Mouse (Mus musculus) embryonic facial prominence, embryonic 14.5 days (tissue): ENCODE data around the gene Il1b. TPM values are rescaled to one million over a fixed set of nuclear protein-coding genes. Genes with fewer than 3 reads are reported as not detected.

Experiments
- ATAC-seq: fragments of 200-750 bp; cut with Nextera tagmentation; 2 replicates; pipeline ENCODE4 v1.8.0; 2017; ENCODE audit warnings: low read depth, moderate number of reproducible peaks, moderate TSS enrichment
- DNase-seq: peaks from one replicate; pipeline ENCODE4 v3.0.0-alpha.2; 2015; ENCODE audit warnings: low spot score
- H3K27ac ChIP-seq: fragments of 300-500 bp; sonication (generic); replicated peaks from 2 replicates; pipeline ENCODE4 v1.5.1; 2014; ENCODE audit warnings: low read depth, mild to moderate bottlenecking, low read length, moderate library complexity
- H3K27me3 ChIP-seq: fragments of 300-500 bp; sonication (generic); replicated peaks from 2 replicates; pipeline ENCODE4 v1.6.1; 2014; ENCODE audit warnings: low read length; ENCODE audit not compliant: control insufficient read depth, insufficient read depth
- H3K36me3 ChIP-seq: fragments of 300-500 bp; sonication (generic); 2 replicates; pipeline ENCODE4 v1.6.1; 2014; ENCODE audit warnings: low read length, mixed read lengths; ENCODE audit not compliant: control insufficient read depth, insufficient read depth
- H3K4me1 ChIP-seq: fragments of 300-500 bp; sonication (generic); 2 replicates; pipeline ENCODE4 v1.6.1; 2014; ENCODE audit warnings: antibody characterized with exemption, low read length; ENCODE audit not compliant: control insufficient read depth, insufficient read depth
- H3K4me2 ChIP-seq: fragments of 300-500 bp; sonication (generic); 2 replicates; pipeline ENCODE4 v1.6.1; 2014; ENCODE audit warnings: low read depth, mild to moderate bottlenecking, low read length, moderate library complexity, mixed read lengths
- H3K4me3 ChIP-seq: fragments of 300-500 bp; sonication (generic); 2 replicates; pipeline ENCODE4 v1.5.1; 2014; ENCODE audit warnings: low read depth, mild to moderate bottlenecking, low read length
- H3K9ac ChIP-seq: fragments of 300-500 bp; sonication (generic); 2 replicates; pipeline ENCODE4 v1.6.1; 2014; ENCODE audit warnings: low read depth, mild to moderate bottlenecking, low read length, moderate library complexity, mixed read lengths
- H3K9me3 ChIP-seq: fragments of 300-500 bp; sonication (generic); 2 replicates; pipeline ENCODE4 v1.6.1; 2016; ENCODE audit warnings: low read length; ENCODE audit not compliant: control insufficient read depth
- WGBS: fragments of 180-500 bp; shearing (Covaris S2); extraction: QIAGEN DNeasy Blood & Tissue Kit; methylation state at CpG from one replicate; pipeline ENCODE4 v1.1.7; 2014; 5-methylcytosine and 5-hydroxymethylcytosine counted together
- polyA plus RNA-seq: library from polyadenylated mRNA; unstranded; fragments of >200 nt; fragmentation: Nextera tagmentation; extraction: Ambion mirVana; gene quantifications from 2 replicates; pipeline ENCODE4 v1.2.1, GENCODE M21; 2014

Il1b gene
- polyA plus RNA-seq, 1 experiment from 2014 or later = 0.29 TPM

GRCm38 (mm10) chr2:129320033-129320605 lies 50.8 kb downstream of the Il1b start:
- H3K27ac ChIP-seq = no peak overlapping the region
- H3K9me3 ChIP-seq = no peaks in the 10 kb centered on the region
- H3K4me1 ChIP-seq = no peaks in the 10 kb centered on the region
- no peak for ATAC-seq
- DNase-seq = no peak
- no peak overlapping the region for H3K4me3 ChIP-seq
- no peak overlapping the region for H3K4me2 ChIP-seq
- no peaks in the 10 kb centered on the region for H3K27me3 ChIP-seq
- 79% methylated on average over 8 of the region's 8 CpGs for WGBS
- H3K36me3 ChIP-seq = no peaks in the 10 kb centered on the region
- no peak overlapping the region for H3K9ac ChIP-seq

GRCm38 (mm10) chr2:129315831-129316230 lies 55.1 kb downstream of the Il1b start:
- DNase-seq (no peak), ATAC-seq (no peak)
- 80% methylated on average over 4 of the region's 4 CpGs for WGBS
- Histone ChIP-seq H3K9me3 (no peaks in the 10 kb centered on the region), H3K4me2 (no peak overlapping the region), H3K27me3 (no peaks in the 10 kb centered on the region), H3K4me1 (no peaks in the 10 kb centered on the region), H3K27ac (no peak overlapping the region), H3K9ac (no peak overlapping the region), H3K36me3 (no peaks in the 10 kb centered on the region), H3K4me3 (no peak overlapping the region)

- H3K36me3 ChIP-seq = no peaks in the 10 kb centered on the region
- H3K4me3 ChIP-seq = no peak overlapping the region
- 81% methylated on average over 6 of the region's 6 CpGs for WGBS
- H3K27ac ChIP-seq = no peak overlapping the region
- H3K27me3 ChIP-seq = no peaks in the 10 kb centered on the region
- no peak overlapping the region for H3K4me2 ChIP-seq
- ATAC-seq = no peak
- H3K9ac ChIP-seq = no peak overlapping the region
- H3K4me1 ChIP-seq = no peaks in the 10 kb centered on the region
- no peak for DNase-seq
- no peaks in the 10 kb centered on the region for H3K9me3 ChIP-seq
Observed at GRCm38 (mm10) chr2:129314880-129315279, 56.1 kb downstream of the Il1b start.

Other genes starting within 250 kb of the Il1b start
- 25.8 and 30.3 TPM in 2 replicates for gene Chchd5, start 241.4 kb downstream of the Il1b start, polyA plus RNA-seq
- gene Slc20a1, start 172.4 kb downstream of the Il1b start, polyA plus RNA-seq = 23.7 and 28.8 TPM in 2 replicates
- gene Ckap2l, start 73.9 kb downstream of the Il1b start, polyA plus RNA-seq = 47.6 and 53.0 TPM in 2 replicates
- gene Il1a, start 61.2 kb downstream of the Il1b start, polyA plus RNA-seq = 0.21 TPM in 1 of 2 replicates, not detected in the other
- 0.24 and 0.39 TPM in 2 replicates for gene F830045P16Rik, start 165.5 kb upstream of the Il1b start, polyA plus RNA-seq
- 36.1 and 39.1 TPM in 2 replicates for gene Sirpa, start 221.7 kb upstream of the Il1b start, polyA plus RNA-seq